Mouse (Mus musculus): Measurements from ENCODE around the gene Pms2. TPM values are rescaled to one million over a fixed set of nuclear protein-coding genes. Genes with fewer than 3 reads are reported as not detected.

Pms2 gene
- total RNA-seq, 2 experiments from 2014 or later: 17.0 to 19.2 TPM

GRCm38 (mm10) chr5:143974931-143975630 is 65.3 kb downstream of the Pms2 start:
- DNase-seq (ENCODE audit: extremely low spot score in 1 of 2, low spot score in 2 of 2): peak; percentile 46 to 64
- TF ChIP-seq CTCF (IDR thresholded peaks at IDR 0.05): peak; percentile 85
- intact Hi-C loops (cut with DNase I): loop anchor here (1.0 to 5.0 kb wide), 2 partner anchors 43 to 66 kb away; partner anchors contain the start of genes Aimp2, Pms2 and Rsph10b
- Histone ChIP-seq H3K4me3 (no peak overlapping the region), H3K27ac (no peak overlapping the region)

DNA sequence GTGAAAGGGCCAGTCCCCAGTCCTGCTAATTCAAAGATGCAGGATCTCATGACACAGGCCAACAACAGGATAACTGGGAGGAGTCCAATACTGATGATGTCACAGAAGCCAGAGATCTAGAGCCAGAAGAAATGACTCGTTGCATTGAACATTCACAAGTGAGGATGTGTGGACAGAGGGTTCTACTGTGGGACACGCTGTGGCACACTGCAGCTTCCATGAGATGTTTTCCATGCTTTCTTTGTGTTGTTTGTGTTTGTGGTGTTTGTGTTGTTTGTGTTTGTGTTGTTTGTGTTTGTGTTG is 65.8 kb downstream of the Pms2 start:
- intact Hi-C loops (cut with DNase I): loop anchor here (1.0 to 5.0 kb wide), 2 partner anchors 43 to 66 kb away; partner anchors contain the start of genes Aimp2, Pms2 and Rsph10b
- no peak for TF ChIP-seq CTCF (IDR thresholded peaks at IDR 0.05)

GRCm38 (mm10) chr5:143976232-143976631 is 66.5 kb downstream of the Pms2 start:
- H3K27ac ChIP-seq: no peak overlapping the region
- no peak for TF ChIP-seq CTCF (IDR thresholded peaks at IDR 0.05)
- DNase-seq (ENCODE audit: extremely low spot score in 1 of 2, low spot score in 2 of 2): no peak
- intact Hi-C loops (cut with DNase I): loop anchor here (5.0 kb wide), 1 partner anchor 44 kb away; the partner anchor contains the start of gene Rsph10b
- no peak overlapping the region for H3K4me3 ChIP-seq

More for the DNA sequence above, 65.8 kb downstream of the Pms2 start:
- Histone ChIP-seq H3K27ac (no peak overlapping the region), H3K4me3 (no peak overlapping the region)
- no peak for DNase-seq (ENCODE audit: extremely low spot score in 1 of 2, low spot score in 2 of 2)

DNA sequence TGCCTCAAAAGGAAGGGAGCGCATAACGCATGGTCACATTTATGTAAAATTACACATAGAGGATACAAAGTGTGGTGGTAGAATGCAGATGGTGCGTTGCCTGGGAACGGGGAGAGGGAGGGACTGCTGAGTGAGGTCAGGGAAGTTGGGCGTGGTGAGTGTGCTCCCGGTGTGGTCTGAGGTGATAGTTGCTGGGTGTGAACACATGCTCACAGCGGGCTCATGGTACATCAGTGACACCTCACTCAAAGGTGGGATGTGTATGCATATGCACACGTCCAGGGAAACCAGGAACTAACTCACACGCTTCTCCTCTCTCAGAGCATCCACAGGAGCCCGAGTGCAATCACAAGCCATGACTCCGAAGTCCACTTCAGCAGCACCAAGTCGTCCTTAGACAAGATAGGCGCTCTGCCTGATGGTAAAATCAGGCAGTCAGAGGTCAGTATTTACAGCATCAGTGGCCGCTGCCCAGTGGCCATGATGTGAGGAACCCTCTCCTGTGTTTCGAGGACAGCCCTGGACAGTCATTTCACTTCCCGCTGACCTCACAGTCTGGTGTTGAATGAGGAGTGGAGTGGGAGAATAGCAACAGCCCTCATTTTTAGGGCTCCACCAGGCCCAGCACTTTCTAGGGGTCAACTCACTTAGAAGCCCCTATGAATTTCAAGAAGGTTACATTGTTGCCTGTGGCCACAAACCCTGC is 67.1 kb downstream of the Pms2 start:
- TF ChIP-seq CTCF (IDR thresholded peaks at IDR 0.05): no peak
- no peak for DNase-seq (ENCODE audit: extremely low spot score in 1 of 2, low spot score in 2 of 2)
- Histone ChIP-seq H3K27ac (no peak overlapping the region), H3K4me3 (no peak overlapping the region)
- intact Hi-C loops (cut with DNase I): loop anchor here (5.0 kb wide), 1 partner anchor 45 kb away; the partner anchor contains the start of gene Rsph10b

GRCm38 (mm10) chr5:143980858-143981257 is 71.1 kb downstream of the Pms2 start:
- H3K27ac ChIP-seq: no peak overlapping the region
- no peak for TF ChIP-seq CTCF (IDR thresholded peaks at IDR 0.05)
- no peak for DNase-seq (ENCODE audit: extremely low spot score in 1 of 2, low spot score in 2 of 2)
- H3K4me3 ChIP-seq: no peak overlapping the region
- intact Hi-C loops (cut with DNase I): no loop called here

GRCm38 (mm10) chr5:143982361-143982760 is 72.6 kb downstream of the Pms2 start:
- intact Hi-C loops (cut with DNase I): no loop called here
- DNase-seq (ENCODE audit: extremely low spot score in 1 of 2, low spot score in 2 of 2): no peak

More at GRCm38 (mm10) chr5:143982361-143982760, 72.6 kb downstream of the Pms2 start:
- no peak for TF ChIP-seq CTCF (IDR thresholded peaks at IDR 0.05)
- Histone ChIP-seq H3K27ac (no peak overlapping the region), H3K4me3 (no peak overlapping the region)

Other genes starting within 250 kb of the Pms2 start
- 10 to 100 TPM; 25.2 to 25.4 TPM for gene Usp42, start 177.7 kb upstream of the Pms2 start, total RNA-seq (2021)
- gene Eif2ak1, start 92.2 kb upstream of the Pms2 start, total RNA-seq (2021): 10 to 100 TPM; 43.6 to 48.3 TPM
- gene Ankrd61, start 12.3 kb upstream of the Pms2 start, total RNA-seq (2021): not detected
- gene Aimp2, start 117 bp upstream of the Pms2 start, total RNA-seq (2021): 10 to 100 TPM; 30.0 to 32.6 TPM
- gene Gm42421, start 18.2 kb downstream of the Pms2 start, total RNA-seq (2021): 1 to 10 TPM in 1 of 2 experiments, not detected in 1; 2.9 TPM
- 1 to 10 TPM; 4.0 to 6.0 TPM for gene Rsph10b, start 23.1 kb downstream of the Pms2 start, total RNA-seq (2021)
- 10 to 100 TPM; 40.9 to 43.0 TPM for gene Ccz1, start 104.9 kb downstream of the Pms2 start, total RNA-seq (2021)
- 1 to 10 TPM; 1.1 to 2.2 TPM for gene Ocm, start 116.7 kb downstream of the Pms2 start, total RNA-seq (2021)
- 100 to 1,000 TPM; 171 to 173 TPM for gene Lmtk2, start 190.5 kb downstream of the Pms2 start, total RNA-seq (2021)